Mouse (Mus musculus) kidney, adult 11 months (tissue): ENCODE results near the gene Bnip2.
A peak's percentile ranks its signal among the peaks of the same experiment; 100 is the strongest.

ENCODE experiments used
- DNase-seq: peaks from one replicate; pipeline ENCODE4 v3.0.0; 2022

The Bnip2 gene

DNA sequence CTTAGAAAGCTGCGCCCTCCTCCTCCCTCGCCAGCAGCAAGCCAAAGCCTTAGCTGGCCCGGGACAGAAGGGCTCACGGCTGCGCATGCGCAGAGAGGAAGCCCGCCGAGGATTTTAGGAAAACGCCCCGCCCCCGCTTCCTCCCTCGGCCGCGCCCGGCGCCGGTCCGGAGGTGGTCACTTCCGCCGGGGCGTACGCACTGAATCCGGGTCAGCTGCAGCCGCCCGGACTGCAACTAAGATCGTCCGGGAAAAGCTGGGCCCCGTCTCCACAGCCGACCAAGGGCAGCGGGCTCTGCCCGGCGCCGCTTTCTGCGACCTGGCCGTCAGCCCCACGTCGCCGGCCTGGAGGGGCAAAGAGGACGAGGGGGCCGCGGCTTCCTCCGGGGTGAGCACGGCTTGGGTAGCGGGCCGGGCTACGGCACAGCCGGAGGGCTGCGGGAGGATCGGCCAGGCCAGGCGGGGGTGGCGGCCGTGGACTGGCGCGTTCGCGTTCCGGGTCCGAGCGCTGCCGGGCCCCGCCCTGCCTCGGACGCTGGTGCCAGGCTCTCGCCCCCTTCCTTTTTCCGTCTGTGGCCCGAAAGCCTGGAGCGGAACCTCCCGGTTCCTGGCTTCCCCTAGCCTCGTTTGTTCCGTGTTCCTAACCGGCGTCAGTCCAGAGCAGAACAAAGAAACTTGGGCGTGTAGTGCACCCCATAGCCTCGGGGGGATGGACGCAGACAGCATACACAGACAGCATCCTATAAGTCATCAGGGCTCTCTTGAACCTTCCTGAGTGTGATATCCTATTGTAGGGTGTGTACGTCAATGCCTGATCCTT lies at the start of gene Bnip2:
TSS of gene Bnip2 (plus strand) at position 164 of the 819 bp plus-strand sequence.
- peak; percentile 94 for DNase-seq

DNA sequence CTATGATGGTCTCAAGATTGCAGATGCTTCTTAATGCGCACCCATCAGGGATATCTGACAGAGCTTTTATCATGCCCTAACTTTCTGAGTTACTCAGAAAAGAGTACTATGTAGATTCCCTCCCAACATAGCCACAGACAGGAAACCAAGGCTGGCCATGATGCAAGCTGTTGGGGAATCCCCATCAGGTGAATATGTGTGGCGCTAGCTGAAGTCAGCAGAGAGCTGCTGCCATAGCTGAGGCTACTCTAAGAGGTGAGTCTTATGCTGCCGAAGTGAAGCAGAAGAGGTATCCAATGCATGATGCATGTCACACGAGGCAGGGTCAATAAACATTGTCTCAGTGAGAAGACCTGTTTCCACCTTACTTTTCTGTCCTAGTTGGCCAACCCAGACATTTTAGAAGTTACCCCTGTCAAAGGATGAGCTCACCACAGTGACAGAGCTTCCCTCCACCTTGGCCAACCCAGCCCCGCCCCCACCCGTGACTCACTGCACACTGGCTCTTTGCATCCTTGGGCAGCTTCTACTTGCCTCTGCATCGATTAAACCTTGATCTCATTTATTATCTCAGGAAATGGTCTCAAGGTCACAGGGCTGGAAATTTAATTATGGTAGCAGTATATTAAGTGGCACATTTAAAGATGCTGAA lies 48.3 kb upstream of the Bnip2 start:
- no peak for DNase-seq

DNA sequence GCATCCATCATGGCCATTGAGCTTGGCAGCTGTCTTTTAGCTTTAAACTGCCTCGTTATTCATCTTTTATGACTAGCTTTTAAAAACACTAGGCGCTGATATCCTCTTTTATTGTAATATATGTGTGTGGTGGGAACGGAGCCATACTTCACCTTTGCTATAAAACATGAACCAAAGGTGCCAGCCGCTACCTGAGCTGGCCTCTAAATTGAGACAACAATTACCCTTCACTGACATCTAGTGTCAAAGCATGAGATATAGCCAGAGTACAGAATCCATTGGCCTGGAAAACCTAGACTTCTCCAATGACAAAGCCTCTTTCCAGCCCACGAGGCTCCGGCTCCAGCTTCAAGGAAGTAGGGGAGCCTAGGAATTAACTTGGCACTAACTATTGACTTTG lies 47.7 kb upstream of the Bnip2 start:
- DNase-seq = no peak

DNA sequence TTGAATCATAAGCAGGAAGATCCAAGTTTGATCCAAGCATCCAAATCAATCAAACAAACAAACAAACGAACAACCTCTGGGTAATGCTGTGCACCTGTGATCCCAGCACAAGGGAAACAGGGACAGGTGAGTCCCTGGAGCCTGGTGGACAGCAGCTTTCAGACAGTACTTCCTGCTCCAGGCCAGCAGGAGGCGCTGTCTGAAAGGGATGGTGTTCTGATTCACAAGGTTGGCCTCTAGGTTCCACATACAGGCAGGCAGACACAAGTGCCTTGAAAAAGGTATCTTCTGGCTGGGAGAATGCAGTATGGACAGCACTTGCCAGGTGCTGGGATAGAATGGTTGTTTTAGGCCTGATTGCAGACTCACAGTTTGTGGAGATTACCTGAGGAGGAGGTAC lies 40.3 kb upstream of the Bnip2 start:
- peak; percentile 6 for DNase-seq

DNA sequence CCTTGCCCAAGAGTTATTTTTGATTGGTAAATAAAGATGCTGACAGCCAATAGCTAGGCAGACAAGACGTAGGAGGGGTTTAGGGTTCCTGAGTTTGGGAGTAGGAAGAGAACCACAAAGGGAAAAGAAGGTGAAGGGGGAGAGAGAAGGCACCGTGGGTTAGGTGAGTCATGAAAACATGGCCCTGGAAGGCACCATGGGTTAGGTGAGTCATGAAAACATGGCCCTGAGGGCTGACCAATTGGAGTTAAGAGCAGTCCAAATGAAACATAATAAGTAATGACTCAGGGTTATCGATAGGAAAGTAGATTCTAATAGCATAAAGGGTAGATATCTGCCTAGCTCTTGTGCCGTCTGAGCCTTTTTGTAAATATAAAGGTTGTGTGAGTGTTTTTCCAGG lies 39.6 kb upstream of the Bnip2 start:
- no peak for DNase-seq

DNA sequence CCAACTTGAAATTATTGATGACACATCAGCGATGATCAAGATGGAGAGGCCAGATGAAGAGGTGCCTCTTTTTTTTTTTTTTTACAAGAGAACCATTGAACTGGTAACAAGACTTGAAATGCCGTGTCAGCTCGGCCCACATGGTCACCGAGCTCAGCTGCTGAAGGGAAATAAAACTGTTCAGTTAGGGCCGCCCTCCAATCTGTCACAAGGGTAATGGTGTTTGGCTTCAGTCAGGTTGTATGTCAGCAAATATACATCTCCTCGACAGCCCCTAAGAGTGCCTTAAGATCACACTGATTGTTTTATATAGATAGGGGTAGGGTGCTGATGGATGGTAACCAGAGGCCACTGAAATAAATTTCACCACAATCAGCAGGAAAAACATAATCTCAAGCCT lies 28.3 kb upstream of the Bnip2 start:
- DNase-seq = no peak

DNA sequence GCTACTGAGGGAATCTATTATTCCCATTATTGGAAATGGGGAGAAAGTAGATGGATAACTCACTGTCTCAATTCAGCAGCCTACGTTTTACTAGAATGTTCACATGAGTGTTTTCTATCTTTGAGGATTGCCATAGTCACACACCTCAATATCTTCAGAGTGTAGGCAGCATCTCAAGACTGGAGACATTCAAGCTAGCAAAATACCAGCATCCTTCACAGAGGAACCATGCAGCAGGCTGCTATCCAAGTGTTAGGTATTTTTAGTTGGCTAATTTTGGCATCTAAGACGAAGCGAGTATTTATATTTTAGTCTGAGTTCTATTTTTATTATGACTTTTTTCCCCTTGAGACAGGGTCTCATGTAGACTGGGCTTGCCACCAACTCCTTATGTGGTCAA lies 24.9 kb upstream of the Bnip2 start:
- no peak for DNase-seq

DNA sequence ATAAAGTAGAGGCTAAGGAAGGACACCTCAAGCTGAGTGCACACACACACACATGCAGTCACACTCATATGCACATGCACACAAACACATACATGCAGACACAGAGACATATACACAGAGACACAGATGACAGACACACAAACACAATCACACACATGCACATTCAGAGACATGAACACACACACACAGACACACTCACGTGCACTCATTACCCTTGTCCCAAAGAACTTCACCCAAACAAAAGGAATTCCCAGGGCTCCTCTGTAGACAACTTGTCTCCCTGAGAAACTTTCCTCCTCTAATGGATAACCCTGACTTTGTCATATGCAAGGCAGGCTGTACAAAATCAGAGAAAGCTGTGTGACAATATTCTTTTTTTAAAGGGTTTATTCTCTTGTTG lies 3.7 kb upstream of the Bnip2 start:
- no peak for DNase-seq

DNA sequence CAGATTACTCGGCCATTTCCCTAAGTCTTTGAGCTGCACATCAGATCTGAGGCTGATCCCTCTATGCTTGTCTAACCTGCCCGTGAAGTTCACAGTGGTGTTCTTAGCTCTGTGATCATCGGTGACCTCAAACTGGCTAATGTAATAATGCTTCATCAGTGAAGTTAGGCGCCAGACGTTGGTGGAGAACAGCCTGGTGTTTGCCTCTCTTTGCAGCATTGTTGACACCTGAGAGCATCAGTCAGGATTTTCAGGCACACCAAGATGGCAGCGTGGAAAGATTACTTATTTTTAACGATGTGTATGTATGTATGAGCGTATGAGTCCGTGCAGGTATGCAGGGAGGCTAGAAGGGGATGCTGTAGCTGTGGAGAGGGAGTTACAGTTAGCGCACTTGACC lies 3.2 kb upstream of the Bnip2 start:
- DNase-seq = no peak

DNA sequence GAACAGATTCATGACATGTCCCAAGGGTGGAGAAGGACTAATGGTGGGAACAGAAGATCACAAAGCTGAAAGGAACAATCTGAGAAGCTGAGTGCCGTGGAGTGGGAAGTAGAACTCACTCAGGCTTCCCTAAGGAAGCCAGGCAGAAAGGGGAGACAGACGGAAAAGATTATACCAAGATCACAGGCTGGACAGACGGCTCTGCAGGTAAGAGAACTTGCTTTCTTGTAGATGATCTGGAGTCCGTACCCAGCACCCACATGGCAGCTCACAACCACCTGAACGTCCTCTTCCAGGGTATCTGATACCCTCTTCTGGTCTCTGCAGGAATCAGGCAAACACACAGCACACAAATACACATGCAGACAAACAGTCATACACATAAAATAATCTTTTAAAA lies 2.7 kb upstream of the Bnip2 start:
- no peak for DNase-seq

DNA sequence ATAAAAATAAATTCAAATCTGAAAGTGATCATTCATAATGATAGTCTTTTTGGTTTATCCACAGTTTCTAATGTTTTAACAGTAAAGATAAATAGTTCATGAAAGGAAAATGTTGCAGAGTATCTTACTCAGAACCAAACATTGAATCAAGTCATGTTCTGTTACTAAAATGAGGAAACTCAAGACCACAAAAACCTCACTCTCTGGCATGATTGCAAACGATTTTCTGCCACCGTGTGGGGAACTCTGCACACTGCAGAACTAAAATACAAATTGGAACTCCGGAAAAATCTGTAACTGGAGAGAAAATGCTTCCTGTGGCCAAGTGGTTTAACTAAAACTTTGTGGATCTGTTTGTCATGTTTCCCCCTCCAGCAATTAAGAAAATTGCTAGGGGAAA lies 1.7 kb upstream of the Bnip2 start:
- DNase-seq = peak; percentile 39

DNA sequence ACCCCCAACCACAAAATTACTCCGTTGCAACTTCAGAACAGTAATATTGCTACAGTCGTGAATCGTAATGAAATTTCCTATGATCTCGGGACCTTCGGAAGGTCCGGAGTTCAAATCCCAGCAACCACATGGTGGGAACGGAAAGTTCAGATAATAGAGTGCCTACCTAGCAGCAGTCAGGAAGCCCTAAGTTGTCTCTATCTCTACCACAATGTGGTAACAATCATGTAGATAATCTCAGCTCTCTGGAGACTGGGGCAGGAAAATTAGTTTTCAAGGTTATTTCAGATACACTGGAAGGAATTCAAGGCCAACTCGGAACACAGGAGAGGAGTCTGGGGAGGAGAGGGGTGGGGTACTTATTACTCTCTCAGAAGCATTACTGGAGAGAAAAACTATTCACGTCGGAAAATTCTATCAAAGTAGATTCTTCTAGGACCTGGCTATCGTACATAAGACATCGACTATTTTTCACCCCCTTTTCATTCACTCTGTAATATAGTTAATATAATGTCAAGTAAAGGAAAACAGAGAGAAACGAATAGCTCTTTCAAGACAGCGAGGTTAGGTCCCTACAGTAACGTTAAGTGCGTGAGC lies 462 bp upstream of the Bnip2 start:
- no peak for DNase-seq

DNA sequence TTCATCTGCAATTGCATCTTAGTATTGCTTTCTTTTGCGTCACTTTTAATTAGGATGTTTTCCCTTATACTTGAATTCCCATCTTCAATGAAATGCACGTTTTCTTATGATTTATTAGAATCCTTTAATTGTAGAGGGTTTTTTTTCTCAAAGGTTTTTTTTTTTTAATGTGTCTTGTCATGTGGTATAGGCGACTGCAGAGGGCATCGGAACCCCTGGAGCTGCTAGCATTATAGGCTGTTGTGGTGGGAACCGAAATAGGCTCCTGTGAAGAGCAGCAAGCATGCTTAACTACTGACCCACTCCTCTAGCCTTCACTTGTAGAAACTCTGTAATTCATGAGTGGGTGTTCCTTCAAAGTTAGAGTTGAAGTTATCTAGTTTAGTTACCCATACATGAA lies 1.1 kb downstream of the Bnip2 start:
- DNase-seq = no peak

DNA sequence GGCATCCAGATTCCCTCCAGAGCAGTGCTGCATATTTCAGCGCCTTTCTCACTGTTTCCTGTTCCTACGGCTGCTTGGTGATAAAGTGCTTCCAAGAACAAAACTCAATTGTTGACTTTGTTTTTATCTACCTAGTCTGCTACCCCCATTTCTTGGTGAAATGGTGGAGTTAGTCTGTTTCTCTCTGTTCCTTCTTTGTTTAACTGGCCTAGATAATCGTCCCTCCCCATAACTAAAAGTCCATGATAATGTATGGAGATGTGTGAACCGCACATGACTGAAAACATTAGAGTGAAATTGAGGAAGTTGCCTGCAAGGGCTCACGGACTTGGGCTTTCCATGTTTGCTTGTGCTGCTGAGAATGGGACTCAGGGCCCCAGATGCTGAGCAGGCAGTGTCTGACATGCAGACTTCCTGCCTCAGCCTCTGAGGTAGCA lies 3.6 kb downstream of the Bnip2 start:
- DNase-seq = no peak

DNA sequence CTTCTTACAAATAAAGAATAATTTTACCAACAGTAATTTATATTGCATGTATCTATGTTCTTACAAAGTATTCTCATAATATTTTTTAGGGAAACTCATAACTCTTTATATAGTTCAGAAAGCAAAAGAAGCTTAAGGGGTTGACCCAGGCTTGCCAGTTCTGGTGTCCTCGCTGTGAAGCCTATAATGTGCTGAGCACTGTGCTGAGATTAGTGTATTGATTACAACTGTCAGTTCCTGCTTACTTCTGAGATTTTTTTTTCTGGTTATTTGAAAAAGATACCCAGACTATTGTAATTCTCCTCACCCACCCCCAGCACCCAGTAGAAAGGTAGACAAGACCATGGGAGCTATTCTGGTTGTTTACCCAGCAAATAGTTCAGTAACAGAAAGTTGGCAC lies 4.2 kb downstream of the Bnip2 start:
- DNase-seq = no peak

DNA sequence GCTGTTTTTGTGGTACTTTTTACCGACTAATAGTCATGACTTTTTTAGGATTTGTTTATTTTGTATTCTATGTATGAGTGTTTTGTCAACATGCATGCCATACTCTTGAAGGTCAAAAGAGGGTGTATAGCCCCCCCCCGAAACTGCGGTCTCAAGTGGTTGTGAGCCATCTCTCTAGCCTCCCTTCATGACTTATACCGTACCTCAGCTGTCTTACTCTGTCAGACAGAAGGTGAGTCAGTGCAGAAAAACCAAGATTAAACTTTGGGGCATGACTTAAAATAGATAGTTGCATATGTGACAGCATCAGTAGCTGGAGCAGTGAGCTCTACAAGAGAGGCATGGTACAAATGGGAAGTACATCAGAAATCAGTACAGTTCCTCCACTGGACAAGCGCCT lies 5.3 kb downstream of the Bnip2 start:
- DNase-seq = no peak

DNA sequence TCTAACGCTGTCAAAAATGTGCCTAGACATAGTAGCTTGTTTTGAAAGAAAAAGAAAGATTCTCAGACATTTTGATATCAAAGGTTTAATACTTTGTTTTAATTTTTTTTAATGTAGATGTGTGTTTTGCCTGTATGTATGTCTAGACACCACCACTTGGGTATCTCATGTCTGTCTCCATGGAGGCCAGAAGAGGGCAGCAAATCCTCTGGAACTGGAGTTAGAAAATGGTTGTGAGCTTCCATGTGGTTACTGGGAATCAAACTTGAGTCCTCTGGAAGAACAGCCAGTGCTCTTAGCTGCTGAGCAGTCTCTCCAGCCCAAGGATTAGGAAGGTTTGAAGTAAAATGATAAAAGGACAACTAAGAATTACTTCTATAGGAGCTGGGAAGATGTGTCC lies 10.1 kb downstream of the Bnip2 start:
- DNase-seq = no peak

DNA sequence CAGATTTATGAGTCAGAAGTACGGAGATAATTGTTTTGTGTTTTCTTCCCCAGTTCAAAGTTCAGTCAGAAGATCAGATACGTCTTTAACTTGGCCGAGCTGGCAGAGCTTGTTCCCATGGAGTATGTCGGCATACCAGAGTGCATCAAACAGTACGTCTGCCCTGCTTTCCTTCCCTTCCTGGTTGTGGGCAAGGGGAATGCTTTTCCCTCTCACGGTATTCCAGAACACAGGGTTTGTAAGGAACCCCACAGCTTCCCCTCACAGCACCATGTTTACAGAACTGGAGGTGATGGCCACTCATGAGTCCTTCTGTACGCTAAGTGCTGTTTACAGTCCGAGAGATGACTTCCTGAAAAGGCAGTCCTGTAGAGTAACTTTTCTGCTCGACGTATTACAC lies 14.2 kb downstream of the Bnip2 start:
- DNase-seq = no peak

DNA sequence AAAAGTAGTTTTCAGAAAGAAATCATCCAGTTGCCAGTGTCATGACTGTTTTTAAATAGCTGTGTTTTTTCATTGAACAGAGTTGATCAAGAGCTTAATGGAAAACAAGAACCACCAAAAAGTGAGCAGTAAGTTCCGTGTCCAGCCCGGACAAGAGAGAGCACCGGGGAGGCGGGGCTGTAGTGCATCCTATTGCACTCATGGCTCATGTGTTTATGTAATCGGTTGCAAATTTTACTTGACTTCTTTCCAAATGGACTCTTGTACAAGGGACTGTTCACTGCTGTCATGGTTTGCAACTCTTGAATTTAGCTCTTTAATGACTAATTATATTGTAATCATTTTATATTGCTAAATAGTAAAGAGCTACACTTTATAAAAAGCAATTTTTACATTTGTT lies 17.7 kb downstream of the Bnip2 start:
- DNase-seq = peak; percentile 24

DNA sequence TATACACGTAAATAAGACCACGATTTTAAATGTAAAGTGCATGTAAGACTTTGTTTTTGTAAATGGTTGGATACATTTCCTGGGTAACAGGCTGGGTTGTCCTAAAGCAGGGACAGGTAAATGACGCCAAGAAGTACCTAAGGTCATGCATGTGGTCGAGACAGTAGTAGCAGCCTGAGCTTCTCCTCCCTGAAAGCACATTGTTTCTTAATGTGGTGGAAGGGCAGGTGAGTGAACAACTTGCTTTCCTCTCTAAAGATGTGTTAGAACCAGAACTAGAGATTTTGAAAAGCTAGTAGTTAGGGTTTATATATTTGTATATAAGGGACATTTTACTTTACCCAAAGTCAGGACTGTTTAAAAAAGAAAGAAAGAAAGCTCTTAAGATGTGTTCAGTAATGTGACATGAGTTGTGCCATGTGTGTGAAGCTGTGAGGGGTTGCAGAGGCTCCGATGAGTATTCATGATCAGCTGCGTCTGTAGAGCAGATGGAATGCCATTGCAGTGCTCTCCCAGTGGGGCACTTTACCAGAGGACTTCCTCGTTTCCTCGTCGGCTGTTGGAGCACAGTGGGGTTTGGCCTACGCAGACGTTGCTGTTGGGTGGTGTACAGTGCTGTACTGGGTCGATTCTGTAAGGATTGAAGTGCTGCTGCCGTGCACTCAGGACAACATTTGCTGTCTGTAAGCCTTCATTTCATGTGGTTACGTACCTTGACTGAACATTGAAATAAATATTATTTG lies 18.4 kb downstream of the Bnip2 start:
- DNase-seq = no peak

DNA sequence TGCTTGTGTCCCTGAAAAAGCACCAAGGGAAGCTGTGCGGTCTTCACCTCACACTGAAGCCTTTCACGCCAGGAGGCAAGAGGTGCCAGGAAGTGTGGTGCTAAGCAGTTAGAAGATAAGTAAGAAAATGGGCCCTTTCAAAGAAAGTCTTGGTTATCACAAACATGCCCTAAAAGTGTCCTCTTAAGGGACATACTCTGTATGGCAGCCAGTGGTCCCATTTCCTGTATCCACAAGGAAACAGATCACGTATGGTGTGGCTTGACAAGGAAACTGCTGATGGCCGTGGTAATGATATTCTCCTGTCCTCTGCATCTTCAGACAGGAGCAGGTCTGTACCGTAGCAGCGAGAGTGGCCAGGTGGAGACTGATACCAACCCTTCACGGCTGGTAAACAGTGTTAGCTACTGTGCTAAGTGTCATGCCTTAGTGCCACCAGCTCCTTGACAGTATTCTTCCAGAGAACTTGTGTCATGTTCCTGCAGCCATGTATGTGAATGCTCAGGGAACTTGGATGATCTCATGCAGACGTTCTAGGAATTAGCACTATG lies 20.6 kb downstream of the Bnip2 start:
- DNase-seq = no peak

DNA sequence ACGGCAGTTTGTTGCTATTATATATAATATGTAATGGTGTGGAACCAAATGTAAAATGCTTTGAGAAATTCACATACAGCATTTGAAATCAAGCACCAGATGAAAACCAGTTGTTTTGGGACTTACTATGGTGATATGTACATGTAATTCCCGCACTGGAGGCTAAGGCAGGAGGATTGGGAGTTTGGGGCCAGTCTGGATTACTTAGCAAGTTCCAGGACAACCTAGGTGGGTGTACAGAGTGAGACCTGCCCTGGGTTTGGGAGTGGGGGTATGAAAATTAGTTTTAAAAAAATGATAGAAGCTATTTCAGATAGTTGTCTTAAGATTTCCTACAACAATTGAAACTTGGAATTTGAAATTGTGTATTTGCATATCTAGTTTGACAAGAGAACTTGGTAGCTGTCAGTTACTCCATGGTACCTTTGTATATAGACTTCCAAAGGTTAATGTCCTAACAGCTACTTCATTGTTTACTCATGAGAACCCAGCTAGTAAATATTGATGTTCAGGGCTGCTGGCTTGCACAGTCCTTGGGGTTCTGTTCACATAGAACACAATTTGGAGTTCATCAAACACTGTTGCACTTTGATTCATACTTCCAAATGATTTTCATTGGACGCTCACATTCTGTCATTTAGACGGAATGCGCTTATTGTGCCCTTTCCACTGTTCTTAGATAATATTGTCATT lies 21.7 kb downstream of the Bnip2 start:
- DNase-seq = no peak
